Mouse (Mus musculus) bone marrow macrophage, adult 2 months (primary cell): ENCODE measurements around the gene Akr1e1.
"Not testable (repeated sequence)": the region's sequence is repeated elsewhere in the genome, so short reads cannot be mapped to it uniquely, and the experiment has no call there.

Experiments
- CTCF ChIP-seq: IDR thresholded peaks from 2 replicates; pipeline ENCODE4 v1.5.1; 2012; ENCODE audit warnings: low read depth, mild to moderate bottlenecking, low read length, moderate library complexity
- POLR2A ChIP-seq: IDR thresholded peaks from 2 replicates; pipeline ENCODE4 v1.6.1; 2012; ENCODE audit warnings: mild to moderate bottlenecking, low read depth, low read length, borderline replicate concordance

DNA sequence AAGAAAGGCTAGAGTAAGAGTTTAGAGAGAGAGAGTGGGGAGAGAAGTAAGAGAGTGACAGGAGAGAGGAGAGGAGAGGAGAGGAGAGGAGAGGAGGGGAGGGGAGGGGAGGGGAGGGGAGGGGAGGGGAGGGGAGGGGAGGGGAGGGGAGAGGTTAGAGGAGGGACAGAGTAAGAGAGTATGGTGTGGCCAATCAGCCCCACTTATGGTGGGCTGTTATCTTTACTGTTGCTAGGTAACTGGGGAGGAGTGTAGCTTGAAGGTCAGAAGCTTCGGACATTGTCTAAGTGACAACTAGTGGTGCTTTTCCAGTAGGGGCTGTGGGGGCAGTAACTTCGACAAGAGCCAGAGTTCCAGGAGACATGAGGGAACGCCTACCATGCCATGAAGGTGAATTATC, 5.5 kb downstream of the Akr1e1 start:
- not testable (repeated sequence) for TF ChIP-seq POLR2A, CTCF
